Mouse (Mus musculus) heart, embryonic 15.5 days (tissue): ENCODE data around the gene Nav2. TPM values are rescaled to one million over a fixed set of nuclear protein-coding genes. Genes with fewer than 3 reads are reported as not detected.

Experiments
- ATAC-seq: fragments of 200-750 bp; cut with Nextera tagmentation; replicated peaks from 2 replicates; pipeline ENCODE4 v1.8.0; 2017; ENCODE audit warnings: low read depth, moderate TSS enrichment; ENCODE audit not compliant: insufficient number of reproducible peaks, insufficient read depth, low FRiP score
- H3K27ac ChIP-seq: fragments of 300-500 bp; sonication (generic); 2 replicates; pipeline ENCODE4 v1.5.1; 2015; ENCODE audit warnings: mild to moderate bottlenecking, inconsistent platforms
- H3K27me3 ChIP-seq: fragments of 300-500 bp; sonication (generic); 2 replicates; pipeline ENCODE4 v1.6.1; 2015; ENCODE audit warnings: inconsistent platforms
- H3K36me3 ChIP-seq: fragments of 300-500 bp; sonication (generic); 2 replicates; pipeline ENCODE4 v1.6.1; 2015; ENCODE audit warnings: mild to moderate bottlenecking, inconsistent platforms
- H3K4me1 ChIP-seq: fragments of 300-500 bp; sonication (generic); replicated peaks from 2 replicates; pipeline ENCODE4 v1.6.1; 2015; ENCODE audit warnings: inconsistent platforms
- H3K4me2 ChIP-seq: fragments of 300-500 bp; sonication (generic); 2 replicates; pipeline ENCODE4 v1.6.1; 2015; ENCODE audit warnings: inconsistent platforms, mild to moderate bottlenecking, moderate library complexity
- H3K4me3 ChIP-seq: fragments of 300-500 bp; sonication (generic); 2 replicates; pipeline ENCODE4 v1.5.1; 2015; ENCODE audit warnings: mild to moderate bottlenecking, inconsistent platforms
- H3K9ac ChIP-seq: fragments of 300-500 bp; sonication (generic); 2 replicates; pipeline ENCODE4 v1.6.1; 2015; ENCODE audit warnings: mild to moderate bottlenecking, inconsistent platforms
- H3K9me3 ChIP-seq: fragments of 300-500 bp; sonication (generic); replicated peaks from 2 replicates; pipeline ENCODE4 v1.6.1; 2016; ENCODE audit warnings: inconsistent platforms
- WGBS: fragments of 180-500 bp; shearing (Covaris S2); methylation state at CpG from one replicate; pipeline ENCODE4 v1.1.7; 2015; ENCODE audit warnings: mixed read lengths; 5-methylcytosine and 5-hydroxymethylcytosine counted together
- polyA plus RNA-seq: library from polyadenylated mRNA; unstranded; fragments of >200 nt; fragmentation: Nextera tagmentation; extraction: Ambion mirVana; gene quantifications from 2 replicates; pipeline ENCODE4 v1.2.1, GENCODE M21; 2015

The Nav2 gene
- polyA plus RNA-seq, 1 experiment from 2014 or later, result 30.7 TPM

- Histone ChIP-seq H3K4me2 (no peak overlapping the region), H3K36me3 (no peaks in the 10 kb centered on the region), H3K4me1 (no peaks in the 10 kb centered on the region; the same call in 1 of the 2 replicates), H3K27ac (no peak overlapping the region), H3K27me3 (no peaks in the 10 kb centered on the region), H3K9ac (no peak overlapping the region), H3K4me3 (no peak overlapping the region), H3K9me3 (no peaks in the 10 kb centered on the region)
- 82% methylated on average over 18 of the region's 18 CpGs for WGBS
- ATAC-seq, result no peak
Measured at GRCm38 (mm10) chr7:49357441-49358165, 449.1 kb downstream of the Nav2 start.

- no peak overlapping the region for H3K4me3 ChIP-seq
Measured at GRCm38 (mm10) chr7:49359120-49359519, 450.6 kb downstream of the Nav2 start.

GRCm38 (mm10) chr7:49360597-49360996, 452.1 kb downstream of the Nav2 start:
- WGBS, result 63% methylated on average over 3 of the region's 3 CpGs
- Histone ChIP-seq H3K9me3 (no peaks in the 10 kb centered on the region), H3K4me1 (no peaks in the 10 kb centered on the region; the same call in 1 of the 2 replicates), H3K9ac (no peak overlapping the region), H3K27ac (no peak overlapping the region), H3K27me3 (no peaks in the 10 kb centered on the region), H3K36me3 (no peaks in the 10 kb centered on the region), H3K4me3 (no peak overlapping the region), H3K4me2 (no peak overlapping the region)
- ATAC-seq, result no peak

More at GRCm38 (mm10) chr7:49359120-49359519, 450.6 kb downstream of the Nav2 start:
- Histone ChIP-seq H3K9me3 (no peaks in the 10 kb centered on the region), H3K27me3 (no peaks in the 10 kb centered on the region), H3K27ac (no peak overlapping the region), H3K4me1 (no peaks in the 10 kb centered on the region; the same call in 1 of the 2 replicates), H3K4me2 (no peak overlapping the region), H3K36me3 (no peaks in the 10 kb centered on the region), H3K9ac (no peak overlapping the region)
- 74% methylated on average over 3 of the region's 3 CpGs for WGBS
- no peak for ATAC-seq

- no peaks in the 10 kb centered on the region for H3K27me3 ChIP-seq
- no peak overlapping the region for H3K4me3 ChIP-seq
- H3K36me3 ChIP-seq, result no peaks in the 10 kb centered on the region
- H3K9me3 ChIP-seq, result no peaks in the 10 kb centered on the region
- no peak overlapping the region for H3K4me2 ChIP-seq
- no peaks in the 10 kb centered on the region; the same call in 1 of the 2 replicates for H3K4me1 ChIP-seq
- WGBS, result 83% methylated on average over 9 of the region's 9 CpGs
- no peak for ATAC-seq
- H3K27ac ChIP-seq, result no peak overlapping the region
- no peak overlapping the region for H3K9ac ChIP-seq
Measured at GRCm38 (mm10) chr7:49361465-49362090, 453.1 kb downstream of the Nav2 start.

- Histone ChIP-seq H3K4me2 (no peak overlapping the region), H3K4me1 (peaks cover 10% of the 10 kb centered on the region; the same call in 1 of the 2 replicates), H3K9ac (no peak overlapping the region), H3K27ac (no peak overlapping the region), H3K36me3 (no peaks in the 10 kb centered on the region), H3K9me3 (no peaks in the 10 kb centered on the region), H3K27me3 (no peaks in the 10 kb centered on the region), H3K4me3 (no peak overlapping the region)
- WGBS, result 85% methylated on average over 13 of the region's 13 CpGs
- no peak for ATAC-seq
Measured at GRCm38 (mm10) chr7:49364486-49365162, 456.1 kb downstream of the Nav2 start.

- no peak overlapping the region for H3K27ac ChIP-seq
- H3K27me3 ChIP-seq, result no peaks in the 10 kb centered on the region
- no peak overlapping the region for H3K4me3 ChIP-seq
- no peak overlapping the region for H3K4me2 ChIP-seq
- no peak for ATAC-seq
- H3K4me1 ChIP-seq, result peaks cover 24% of the 10 kb centered on the region
- no peak overlapping the region for H3K9ac ChIP-seq
- WGBS, result 51% methylated on average over 5 of the region's 5 CpGs
- H3K36me3 ChIP-seq, result no peaks in the 10 kb centered on the region
- no peaks in the 10 kb centered on the region for H3K9me3 ChIP-seq
Measured at GRCm38 (mm10) chr7:49368590-49368989, 460.1 kb downstream of the Nav2 start.

GRCm38 (mm10) chr7:49369006-49369405, 460.5 kb downstream of the Nav2 start:
- Histone ChIP-seq H3K9me3 (no peaks in the 10 kb centered on the region), H3K27ac (no peak overlapping the region), H3K36me3 (no peaks in the 10 kb centered on the region), H3K27me3 (no peaks in the 10 kb centered on the region), H3K4me2 (no peak overlapping the region), H3K4me1 (peaks cover 28% of the 10 kb centered on the region), H3K4me3 (no peak overlapping the region), H3K9ac (no peak overlapping the region)
- WGBS, result 29% methylated on average over 2 of the region's 3 CpGs
- no peak; the same call in 1 of the 2 replicates for ATAC-seq

GRCm38 (mm10) chr7:49369809-49370473, 461.4 kb downstream of the Nav2 start:
- no peak for ATAC-seq
- H3K9me3 ChIP-seq, result no peaks in the 10 kb centered on the region
- no peak overlapping the region for H3K4me2 ChIP-seq
- no peak overlapping the region for H3K9ac ChIP-seq
- H3K27ac ChIP-seq, result no peak overlapping the region
- peaks cover 37% of the 10 kb centered on the region for H3K4me1 ChIP-seq
- H3K36me3 ChIP-seq, result no peaks in the 10 kb centered on the region
- no peak overlapping the region for H3K4me3 ChIP-seq
- 88% methylated on average over 10 of the region's 10 CpGs for WGBS
- no peaks in the 10 kb centered on the region for H3K27me3 ChIP-seq

GRCm38 (mm10) chr7:49371345-49371744, 462.8 kb downstream of the Nav2 start:
- Histone ChIP-seq H3K27ac (no peak overlapping the region), H3K9ac (no peak overlapping the region), H3K4me3 (no peak overlapping the region), H3K4me1 (peaks cover 46% of the 10 kb centered on the region), H3K27me3 (no peaks in the 10 kb centered on the region), H3K4me2 (no peak overlapping the region), H3K36me3 (0 out of 2 replicates have a peak, but pooled peaks cover under 1% of the 10 kb centered on the region), H3K9me3 (no peaks in the 10 kb centered on the region)
- no peak for ATAC-seq
- WGBS, result 95% methylated on average over 2 of the region's 2 CpGs

- 73% methylated on average over 7 of the region's 7 CpGs for WGBS
- H3K36me3 ChIP-seq, result 0 out of 2 replicates have a peak, but pooled peaks cover 5% of the 10 kb centered on the region
- H3K27me3 ChIP-seq, result no peaks in the 10 kb centered on the region
- H3K9ac ChIP-seq, result no peak overlapping the region
- no peak overlapping the region for H3K4me3 ChIP-seq
- no peaks in the 10 kb centered on the region for H3K9me3 ChIP-seq
- no peak overlapping the region for H3K4me2 ChIP-seq
- no peak for ATAC-seq
- H3K4me1 ChIP-seq, result peaks cover 44% of the 10 kb centered on the region
- H3K27ac ChIP-seq, result no peak overlapping the region
Measured at GRCm38 (mm10) chr7:49371972-49372371, 463.5 kb downstream of the Nav2 start.

- H3K36me3 ChIP-seq, result 0 out of 2 replicates have a peak, but pooled peaks cover 5% of the 10 kb centered on the region
- no peak overlapping the region for H3K4me3 ChIP-seq
- no peak overlapping the region for H3K27ac ChIP-seq
- 93% methylated on average over 1 of the region's 1 CpGs for WGBS
- ATAC-seq, result no peak
- peaks cover 42% of the 10 kb centered on the region for H3K4me1 ChIP-seq
- no peak overlapping the region for H3K9ac ChIP-seq
- no peak overlapping the region for H3K4me2 ChIP-seq
- no peaks in the 10 kb centered on the region for H3K27me3 ChIP-seq
- H3K9me3 ChIP-seq, result no peaks in the 10 kb centered on the region
Measured at GRCm38 (mm10) chr7:49373173-49373572, 464.7 kb downstream of the Nav2 start.
